Mouse (Mus musculus) adrenal gland, adult 2 months (tissue): ENCODE data around the gene Slc34a1. TPM values are rescaled to one million over a fixed set of nuclear protein-coding genes. Genes with fewer than 3 reads are reported as not detected.
"Not testable (repeated sequence)": the region's sequence is repeated elsewhere in the genome, so short reads cannot be mapped to it uniquely, and the experiment has no call there.

Experiments used
- DNase-seq: peaks from one replicate; pipeline ENCODE4 v3.0.0; 2021
- polyA plus RNA-seq: library from polyadenylated mRNA; depleted of rRNA; stranded (reverse); fragments of >200 nt; gene quantifications from 2 replicates; pipeline ENCODE4 v1.2.3, GENCODE M21; 2012
- total RNA-seq, 2 experiments: library from RNA; stranded (reverse); gene quantifications; 2 replicates each; pipeline ENCODE4 v1.2.3; 2021

Gene Slc34a1
- total and polyA plus RNA-seq, 3 experiments, result 1.3 TPM; not detected in 2

DNA sequence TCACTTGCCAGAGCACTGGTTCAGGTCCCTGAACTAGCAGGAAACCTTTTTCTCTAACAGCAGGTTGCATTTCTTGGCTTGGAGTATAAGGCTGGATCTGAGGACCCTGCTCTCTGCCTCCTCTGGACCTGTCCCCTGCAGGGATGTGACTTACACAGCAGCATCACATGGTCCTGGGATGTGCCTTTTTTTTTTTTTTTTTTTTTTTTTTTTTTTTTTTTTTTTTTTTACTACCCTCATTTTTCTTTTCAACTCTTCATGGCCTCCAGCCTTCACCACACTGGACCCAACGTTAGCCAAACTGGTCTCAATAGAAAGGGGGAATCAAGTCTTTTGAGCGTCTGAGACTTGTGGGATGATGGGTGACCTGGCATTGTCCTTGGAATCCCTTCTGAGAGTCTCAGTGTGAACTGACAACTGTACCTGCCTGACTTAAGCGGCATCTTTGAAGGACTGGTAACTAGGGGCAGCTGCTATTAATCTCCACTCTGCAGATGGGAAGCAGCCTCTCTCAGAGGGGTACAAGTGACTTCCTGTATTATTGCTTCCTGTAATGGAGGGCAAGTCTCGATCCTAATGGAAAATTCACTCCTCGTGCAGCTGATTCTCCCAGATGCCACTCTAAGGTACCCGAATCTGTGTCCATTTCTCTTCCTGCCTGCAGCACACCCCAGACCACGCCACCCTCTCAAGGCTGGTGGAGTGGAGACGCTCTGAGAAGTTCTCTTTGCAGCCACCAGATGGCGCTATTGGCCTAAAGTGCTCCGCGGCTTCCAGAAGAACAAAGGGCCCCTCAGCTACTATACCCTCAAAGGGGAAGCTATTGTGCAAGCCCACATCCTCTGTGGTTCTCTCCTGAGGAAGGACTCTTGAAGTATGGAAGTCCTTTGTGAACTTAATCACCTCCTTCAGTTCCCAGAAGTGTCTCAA, 7.1 kb downstream of the Slc34a1 start:
- peak; percentile 68 for DNase-seq

DNA sequence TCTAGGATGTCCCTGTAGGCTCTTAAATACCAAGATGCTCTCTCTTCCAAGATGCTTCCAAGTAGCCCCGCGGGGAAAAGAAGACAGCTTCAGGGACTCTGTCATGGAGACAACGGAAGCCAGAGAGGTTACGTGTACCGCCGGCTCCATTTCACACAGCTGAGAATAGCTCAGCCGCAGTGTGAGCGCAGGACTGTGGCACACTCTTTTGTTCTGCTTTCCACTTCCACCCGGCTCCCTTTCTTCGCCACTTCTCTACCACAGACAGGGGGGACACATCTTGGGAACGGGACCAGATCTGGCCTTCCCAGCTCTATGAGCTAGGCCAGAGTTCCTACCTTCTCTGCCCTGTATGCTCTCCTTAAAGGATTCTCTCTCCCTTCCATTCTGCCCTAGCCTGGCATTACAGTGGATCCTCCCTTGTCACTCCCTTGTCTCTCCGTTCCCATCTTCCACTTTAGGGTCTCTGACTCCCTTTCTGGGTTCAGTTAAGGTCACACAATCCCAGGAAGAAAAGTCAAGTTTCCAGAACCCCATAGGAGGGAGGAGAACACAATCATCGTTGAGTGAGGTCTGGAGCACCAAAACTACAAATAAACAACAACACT, 7.9 kb downstream of the Slc34a1 start:
- no peak for DNase-seq

DNA sequence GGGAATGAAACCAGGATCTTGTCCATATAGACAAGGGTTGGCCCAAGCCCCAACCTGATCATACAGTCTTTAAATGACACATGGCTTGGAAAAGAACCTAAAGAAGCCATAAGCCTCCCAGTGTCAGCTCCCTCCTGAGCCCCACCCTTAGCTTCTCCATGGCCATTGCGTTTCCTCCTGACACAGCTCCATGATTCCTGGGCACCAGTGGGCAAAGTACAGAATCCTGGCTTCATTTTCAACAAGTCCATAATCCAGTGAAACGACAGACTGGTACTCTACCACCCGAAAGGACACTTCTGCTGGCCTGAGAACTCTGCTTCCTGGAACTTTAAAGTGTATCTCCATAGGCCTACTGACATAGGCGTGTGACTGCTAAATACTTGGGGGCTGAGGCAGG, 9.4 kb downstream of the Slc34a1 start:
- no peak for DNase-seq

DNA sequence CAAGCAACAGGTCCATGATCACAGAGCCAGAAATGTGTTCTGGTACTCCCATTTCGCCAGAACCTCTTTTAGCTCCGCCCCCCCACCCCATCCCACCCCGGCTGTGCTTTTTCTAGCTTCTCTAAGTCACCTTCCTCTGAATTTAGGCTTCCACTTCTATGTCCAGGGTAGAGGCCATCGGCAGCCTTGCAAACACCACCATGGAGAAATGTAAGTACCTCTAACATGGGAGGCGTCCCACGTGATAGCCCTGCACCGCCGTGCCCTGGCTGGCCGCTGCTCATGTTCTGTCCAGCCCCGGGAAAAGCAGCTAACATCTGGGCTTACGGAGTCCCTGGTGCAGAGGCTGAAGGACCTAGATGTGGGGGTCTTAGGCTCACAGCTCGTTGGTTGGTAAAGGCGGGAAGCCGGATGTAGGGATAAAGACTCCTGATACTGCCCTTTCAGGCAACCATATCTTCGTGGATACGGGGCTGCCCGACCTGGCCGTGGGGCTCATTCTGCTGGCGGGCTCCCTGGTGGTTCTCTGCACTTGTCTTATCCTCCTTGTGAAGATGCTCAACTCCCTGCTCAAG, 10.6 kb downstream of the Slc34a1 start:
- DNase-seq, result no peak

DNA sequence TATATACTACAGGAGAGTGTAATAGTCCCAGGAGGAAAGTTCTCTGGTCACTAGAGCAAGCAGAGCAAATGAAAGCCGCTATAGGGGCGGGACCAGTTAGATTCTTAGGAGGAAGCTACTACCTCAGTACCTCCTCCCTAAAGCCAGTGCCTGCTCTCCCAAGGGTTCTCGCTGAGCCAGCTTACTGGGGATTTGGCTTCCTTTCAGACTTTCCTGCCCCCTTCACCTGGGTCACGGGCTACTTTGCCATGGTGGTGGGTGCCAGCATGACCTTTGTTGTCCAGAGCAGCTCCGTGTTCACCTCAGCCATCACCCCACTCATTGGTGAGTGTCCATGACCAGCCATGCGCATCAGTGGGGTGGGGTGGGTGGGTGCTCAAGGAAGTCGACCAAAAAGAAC, 13.8 kb downstream of the Slc34a1 start:
- no peak for DNase-seq

DNA sequence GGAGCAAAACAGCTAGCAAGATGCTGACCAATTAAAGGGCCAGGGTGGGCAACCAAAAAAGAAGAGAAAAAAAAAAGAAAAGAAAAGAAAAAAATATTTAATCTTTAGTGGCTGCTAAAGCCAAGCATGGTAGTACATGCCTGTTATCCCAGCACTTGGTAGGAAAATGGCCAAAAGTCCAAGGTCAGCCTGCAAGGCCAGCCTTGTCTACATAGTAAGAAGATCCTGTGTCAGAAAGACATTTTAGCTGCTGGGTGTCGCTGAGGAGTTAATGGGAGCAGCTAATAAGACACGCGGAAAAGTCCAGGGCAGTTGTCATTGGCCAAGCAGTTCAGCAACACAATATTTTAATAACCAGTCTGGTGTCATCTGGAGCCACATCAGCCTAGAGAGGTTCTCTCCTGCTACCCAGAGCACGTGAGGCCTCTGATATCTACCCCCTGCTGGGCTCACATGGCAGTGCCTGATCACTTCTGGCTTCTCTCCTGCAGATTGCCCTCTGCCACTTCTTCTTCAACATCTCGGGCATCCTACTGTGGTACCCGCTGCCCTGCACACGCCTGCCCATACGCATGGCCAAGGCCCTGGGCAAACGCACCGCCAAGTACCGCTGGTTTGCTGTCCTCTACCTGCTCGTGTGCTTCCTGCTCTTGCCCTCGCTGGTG, 14.8 kb downstream of the Slc34a1 start:
- peak; percentile 54 for DNase-seq

DNA sequence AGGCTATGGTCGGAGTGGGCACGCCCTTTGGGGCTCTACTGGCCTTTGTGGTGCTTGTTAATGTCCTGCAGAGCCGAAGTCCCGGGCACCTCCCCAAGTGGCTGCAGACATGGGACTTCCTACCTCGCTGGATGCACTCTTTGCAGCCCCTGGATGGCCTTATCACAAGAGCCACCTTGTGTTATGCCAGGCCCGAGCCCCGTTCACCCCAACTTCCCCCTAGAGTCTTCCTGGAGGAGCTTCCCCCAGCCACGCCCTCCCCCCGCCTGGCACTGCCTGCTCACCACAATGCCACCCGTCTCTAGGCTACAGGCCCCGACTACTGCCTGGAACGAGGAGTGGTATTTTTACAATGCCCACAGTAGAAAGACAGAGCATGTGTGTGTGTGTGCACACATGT, 15.3 kb downstream of the Slc34a1 start:
- DNase-seq, result no peak

DNA sequence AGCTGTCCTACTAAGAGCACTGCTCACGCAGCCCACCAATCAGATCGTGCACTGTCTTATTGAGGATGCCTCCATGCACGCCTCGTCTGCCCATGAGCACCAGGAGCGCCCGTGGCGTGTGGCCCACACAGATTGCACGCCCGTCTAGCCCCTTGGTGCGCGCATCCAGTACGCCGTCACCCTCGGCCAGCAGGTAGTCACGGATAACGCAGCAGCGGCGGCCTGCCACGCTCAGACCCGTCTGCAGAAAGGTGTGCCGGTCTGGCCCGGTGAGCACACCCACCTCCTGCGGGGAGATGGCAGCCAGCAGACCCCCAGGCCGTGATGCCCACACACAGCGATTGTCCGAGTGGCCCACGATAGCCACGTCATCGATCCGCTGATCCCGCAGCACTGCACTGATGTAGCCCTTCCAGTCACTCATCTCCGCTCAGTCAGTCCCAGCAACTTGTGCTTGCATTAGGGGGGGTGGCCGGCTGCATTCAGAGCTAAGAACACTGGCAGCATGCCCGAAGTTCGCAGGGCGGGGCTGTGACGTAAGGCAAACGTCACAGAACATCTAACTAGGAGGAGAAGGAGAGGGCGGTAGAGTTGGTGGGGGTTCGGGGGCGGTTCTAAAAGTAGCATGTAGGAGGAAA, 16.9 kb downstream of the Slc34a1 start, which contains the start of gene Pfn3:
Gene Pfn3 (minus strand): TSS at position 490 of the 638 bp plus-strand sequence.
- DNase-seq, result no peak

DNA sequence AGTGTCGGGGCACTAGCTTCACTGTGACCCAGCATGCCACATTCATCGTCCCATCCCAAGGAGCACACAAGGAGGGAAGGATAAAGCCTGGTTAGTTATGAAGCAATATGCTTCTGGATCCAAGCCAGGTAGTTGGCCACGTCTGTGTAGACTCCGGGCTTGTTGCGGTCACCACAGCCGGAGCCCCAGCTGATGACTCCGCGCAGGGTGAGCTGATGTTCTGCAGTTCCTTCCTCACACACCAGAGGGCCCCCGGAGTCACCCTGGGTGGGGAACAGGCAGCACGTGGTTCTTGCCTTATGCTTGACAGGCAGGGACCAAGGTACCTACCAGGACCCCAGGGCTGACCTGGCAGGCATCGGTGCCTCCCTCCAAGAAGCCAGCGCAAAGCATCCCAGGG, 20.0 kb downstream of the Slc34a1 start:
- peak; percentile 92 for DNase-seq

DNA sequence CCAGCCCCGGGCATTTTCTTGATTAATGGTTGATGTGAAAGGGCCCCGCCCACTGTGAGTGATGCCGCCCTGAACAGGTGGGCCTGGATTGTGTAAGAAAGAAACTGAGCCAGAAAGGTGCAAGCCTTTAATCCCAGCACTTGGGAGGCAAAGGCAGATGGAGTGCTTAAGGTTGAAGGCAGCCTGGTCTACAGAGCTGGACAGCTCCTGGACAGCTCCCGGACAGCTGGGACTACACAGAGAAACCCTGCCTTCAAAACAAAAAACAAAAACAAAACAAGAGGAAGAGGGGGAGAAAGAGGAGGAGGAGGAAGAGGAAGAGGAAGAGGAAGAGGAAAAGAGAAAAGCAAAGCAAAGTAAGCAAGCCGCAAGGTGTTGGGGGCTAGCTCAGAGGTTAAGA, 21.2 kb downstream of the Slc34a1 start:
- DNase-seq, result no peak

DNA sequence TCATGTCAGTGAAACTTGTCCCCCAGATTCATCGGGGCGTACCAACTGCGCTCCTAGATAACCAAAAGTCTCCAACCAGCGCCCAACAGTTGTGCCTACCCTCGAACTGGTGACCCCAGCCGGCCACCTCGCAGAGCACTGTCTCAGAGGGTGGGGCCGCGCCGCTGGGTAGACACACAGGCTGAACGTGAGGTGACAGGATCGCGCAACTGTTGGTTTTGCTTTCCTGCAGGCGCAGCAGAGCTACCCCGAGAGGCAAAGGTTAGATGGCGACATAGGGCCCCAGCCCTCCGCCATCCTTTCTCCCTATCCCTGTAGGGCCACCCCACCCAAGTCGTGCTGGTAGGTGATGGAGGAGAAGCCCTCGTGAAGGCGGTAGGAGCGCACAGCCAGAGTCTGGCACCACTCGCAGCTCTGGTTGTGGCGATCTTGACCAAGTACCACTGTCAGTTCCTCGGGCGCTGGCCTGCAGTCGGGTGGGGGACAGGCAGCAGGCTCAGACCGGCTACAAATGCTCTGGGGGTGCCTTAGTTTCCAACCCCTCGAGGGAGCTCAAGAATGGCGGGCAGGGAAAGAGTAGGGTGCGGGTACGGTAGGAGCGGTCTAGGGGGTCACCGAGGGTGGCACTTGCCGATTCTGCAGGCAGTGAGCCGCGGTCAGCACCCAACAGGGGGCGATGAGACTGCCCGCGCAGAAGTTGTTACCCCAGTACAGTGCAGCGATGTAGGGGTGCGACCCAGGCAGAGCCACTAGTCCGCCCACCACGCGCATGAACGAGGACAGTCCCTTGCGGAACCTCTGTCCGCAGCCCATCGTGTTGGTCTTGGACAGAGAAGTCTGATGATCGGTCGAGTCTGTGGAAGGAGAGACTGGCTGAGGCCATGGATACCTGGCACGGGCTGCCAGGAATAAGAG, 22.3 kb downstream of the Slc34a1 start:
- no peak for DNase-seq

DNA sequence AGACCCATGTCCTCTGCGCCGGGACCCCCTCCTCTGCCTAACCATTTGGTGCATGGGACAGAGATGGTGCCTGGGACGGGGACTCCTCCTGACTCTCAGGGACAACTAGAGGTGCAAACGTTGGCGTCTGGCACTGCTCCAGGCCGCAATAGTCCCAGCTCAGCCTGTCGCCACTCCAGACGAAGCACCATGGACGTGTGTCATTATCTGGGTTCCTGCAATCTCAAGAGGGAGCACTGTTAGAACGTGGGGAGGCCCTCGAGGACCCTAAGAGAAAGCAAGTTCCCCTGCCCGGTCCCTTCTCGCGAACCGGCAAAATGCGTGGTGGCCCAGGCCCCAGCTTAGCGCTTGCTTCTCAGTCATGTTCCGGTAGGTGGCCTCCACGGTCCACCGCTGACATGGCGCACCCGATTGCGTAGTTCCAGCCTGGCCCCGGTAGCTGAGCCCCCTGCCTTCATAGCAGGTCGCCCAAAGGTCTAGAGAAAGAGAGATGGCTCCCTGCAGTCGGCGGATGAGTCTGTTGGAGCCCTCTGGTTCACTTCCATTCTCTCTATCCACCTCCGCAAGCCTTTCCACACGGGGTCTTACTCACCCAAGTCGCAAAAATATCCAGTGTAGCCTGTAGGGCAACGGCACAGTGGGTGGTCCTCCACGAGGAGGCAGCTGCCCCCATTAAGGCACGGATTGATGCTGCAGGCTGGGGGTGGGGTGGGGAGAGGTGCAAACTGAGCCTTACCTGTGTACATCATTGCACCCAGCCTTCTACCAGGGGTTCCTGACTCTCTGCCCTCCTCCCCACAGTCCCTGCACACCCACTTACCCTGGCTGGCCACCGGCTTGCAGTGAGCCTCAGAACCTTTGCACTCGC, 23.2 kb downstream of the Slc34a1 start:
- DNase-seq, result peak; percentile 83

DNA sequence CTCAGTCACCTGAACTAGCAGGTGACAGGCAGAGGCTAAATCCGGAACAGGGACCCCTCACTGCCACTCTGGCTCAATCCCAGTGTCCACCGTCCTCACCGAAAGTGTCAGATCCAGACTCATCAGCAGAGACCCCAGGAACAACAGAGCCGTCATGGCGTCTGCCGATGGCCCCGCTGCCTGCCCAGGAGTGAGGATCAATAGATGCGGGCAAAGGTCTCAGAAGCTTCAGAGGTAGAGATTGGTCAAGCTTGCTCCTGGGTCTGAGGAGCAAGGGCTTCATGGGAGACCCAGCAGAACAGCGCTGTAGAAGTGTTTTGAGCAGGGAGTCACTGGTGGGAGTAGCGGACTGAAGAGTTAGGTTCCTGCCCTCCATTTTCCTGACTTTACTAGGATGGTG, 28.6 kb downstream of the Slc34a1 start, which contains the start of gene F12:
Gene F12 (minus strand): TSS at position 181 of the 400 bp plus-strand sequence.
- no peak for DNase-seq

DNA sequence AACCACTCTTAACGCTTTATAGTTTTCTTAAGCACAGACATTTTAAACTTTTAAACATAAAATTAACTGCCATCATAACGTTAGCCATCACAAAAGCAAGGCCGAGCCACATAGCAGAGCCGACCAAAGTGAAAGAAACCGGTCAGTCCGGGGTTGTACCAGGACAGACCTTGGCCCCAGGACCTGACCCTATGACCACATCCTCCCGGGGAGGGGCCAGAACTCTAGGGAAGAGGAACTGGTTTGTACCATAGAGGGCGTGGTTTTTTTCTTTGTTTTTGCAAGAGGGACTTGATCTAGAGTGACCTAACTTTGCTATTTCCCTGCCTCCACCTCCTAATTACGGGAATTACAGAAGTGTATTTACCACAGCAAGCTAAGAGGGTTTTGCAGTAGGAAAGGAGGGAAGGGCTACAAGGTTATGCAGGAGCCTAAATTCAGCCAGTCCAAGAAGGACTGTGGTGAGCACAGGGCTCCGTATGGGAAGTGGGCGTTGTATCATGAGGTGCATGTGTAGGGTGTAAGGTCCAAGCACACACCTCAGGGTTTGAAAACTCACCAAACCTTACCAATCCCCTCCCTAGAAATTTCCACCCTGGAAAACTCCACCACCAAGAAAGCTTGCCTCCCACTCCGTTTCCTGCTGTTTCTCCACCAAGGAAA, 31.4 kb downstream of the Slc34a1 start:
- peak; percentile 90 for DNase-seq

DNA sequence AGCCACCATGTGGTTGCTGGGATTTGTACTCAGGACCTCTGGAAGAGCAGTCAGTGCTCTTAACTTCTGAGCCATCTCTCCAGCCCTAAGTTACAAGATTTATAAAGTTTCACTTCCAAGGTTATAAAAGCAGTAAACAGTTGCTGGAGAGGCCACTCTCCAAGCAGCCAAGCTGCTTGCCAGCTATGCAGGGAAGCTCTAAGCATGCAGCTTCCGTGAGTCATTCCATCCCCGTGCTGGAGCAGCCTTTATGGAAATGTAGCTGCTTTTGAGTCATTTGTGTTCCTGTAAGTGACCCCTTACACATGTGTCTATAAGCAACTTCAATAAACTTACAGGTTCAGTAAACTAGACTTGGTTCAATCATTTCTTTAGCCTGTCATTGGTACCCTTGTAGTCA, 32.6 kb downstream of the Slc34a1 start:
- DNase-seq, result peak; percentile 84

DNA sequence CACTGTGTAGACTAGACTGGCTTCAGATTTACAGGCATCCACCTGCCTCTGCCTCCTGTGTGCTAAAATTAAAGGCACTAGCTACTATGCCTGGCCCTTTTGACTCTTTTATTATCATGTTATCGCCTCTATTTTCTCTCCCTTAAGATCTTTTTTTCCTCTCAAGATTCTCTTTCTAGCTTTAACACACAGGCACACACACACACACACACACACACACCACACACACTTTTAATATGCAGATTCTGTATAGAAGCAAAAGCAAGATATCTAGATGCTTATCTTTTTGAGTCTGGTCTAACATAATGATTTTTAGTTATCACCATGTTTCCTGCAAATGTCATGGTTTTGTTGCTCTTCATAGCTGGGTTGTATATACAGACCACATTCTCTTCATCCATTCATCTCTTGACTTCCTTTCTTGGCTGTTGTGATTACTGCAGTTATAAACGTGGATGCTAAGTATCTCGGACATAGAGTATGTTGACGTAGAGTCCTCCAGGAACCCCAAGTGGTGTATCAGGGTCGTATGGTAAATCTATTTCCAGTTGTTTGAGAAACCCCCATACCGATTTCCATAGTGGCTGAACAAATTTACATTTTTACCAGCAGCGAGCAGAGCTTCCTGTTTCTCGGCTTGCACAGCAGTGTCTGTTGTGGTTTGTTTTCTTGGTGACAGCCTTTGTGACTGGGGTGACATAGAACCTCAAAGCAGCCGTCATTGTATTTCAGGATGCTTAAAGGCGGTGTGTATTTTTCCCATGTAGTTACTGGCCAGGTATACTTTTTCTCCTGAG, 34.1 kb downstream of the Slc34a1 start:
- DNase-seq, result no peak

DNA sequence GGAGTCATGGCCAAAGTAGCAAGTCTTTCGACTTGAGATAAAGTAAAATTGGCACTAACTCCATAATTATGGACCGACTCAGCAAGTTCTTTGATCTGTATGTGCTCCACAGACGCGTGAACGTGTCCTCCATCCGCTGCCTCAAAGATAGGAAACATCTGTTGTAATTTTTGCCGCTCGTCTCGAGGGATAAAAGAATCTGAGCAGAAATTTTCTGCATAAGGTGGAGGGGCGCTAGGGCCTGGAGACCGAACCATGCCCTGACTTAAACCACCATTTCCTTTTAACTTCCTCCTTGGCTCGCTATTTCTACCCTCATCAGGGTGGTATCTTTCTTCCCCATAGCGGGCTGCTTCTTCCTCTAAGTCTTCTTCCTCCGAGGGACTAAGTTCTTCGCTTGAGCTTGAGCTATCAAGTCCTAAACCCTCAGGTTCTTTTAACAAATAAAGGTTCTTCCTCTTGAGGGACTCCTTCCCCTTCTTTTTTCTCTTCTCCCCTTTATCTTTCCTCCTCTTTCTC, 39.2 kb downstream of the Slc34a1 start:
- not testable (repeated sequence) for DNase-seq

DNA sequence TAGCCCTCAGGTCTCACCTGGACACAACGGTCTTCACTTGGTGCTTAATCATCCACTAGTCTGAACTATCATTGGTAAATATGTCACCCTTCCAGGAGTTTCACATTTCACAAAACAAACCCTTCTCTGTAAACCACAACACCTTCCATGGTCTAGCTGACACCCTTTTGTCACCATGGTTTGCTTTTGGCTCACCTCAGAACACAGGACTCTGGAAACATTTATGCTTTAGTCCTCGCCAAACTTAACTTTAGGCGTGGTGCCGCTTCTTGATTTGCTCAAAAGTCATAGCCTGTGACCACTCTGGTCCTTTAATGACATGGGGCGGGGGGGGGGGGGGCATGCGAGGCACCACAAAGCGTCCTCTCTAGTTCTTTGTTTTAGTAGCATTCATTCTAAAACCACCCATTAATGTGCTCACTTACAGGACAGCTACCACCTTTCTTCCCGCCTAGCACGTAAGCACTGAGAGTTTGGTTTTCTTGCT, 45.9 kb downstream of the Slc34a1 start:
- DNase-seq, result no peak
